Mouse (Mus musculus) ovary, adult 18-20 months (tissue): Measurements from ENCODE around the gene Cln3.
A peak's percentile ranks its signal among the peaks of the same experiment; 100 is the strongest.

Experiments
- DNase-seq: peaks from one replicate; pipeline ENCODE4 v3.0.0; 2022; ENCODE audit warnings: low spot score, mixed read lengths

The Cln3 gene

GRCm38 (mm10) chr7:126585717-126586116 is at the start of gene Cln3:
Gene Cln3, minus strand, starts transcription at chr7:126585817.
- no peak for DNase-seq

DNA sequence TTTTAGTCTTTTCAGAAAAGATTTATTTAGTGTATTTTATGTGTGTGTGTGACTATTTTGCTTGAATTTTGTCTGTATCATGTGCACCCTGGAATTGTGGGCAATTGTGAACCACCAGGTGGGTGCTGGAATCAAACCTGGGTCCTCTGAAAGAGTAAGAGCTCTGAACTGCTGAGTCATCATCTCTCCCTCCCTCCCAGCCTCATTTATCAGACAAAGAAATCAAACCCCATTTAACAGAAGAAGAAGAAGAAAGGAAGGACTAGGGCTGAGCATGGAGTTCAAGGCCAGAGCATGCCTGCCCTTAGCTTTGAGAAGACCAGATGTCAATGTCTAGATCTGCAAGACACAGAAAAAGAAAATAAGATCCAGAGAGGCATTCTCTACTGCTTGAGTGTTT is 49.8 kb upstream of the Cln3 start:
- DNase-seq = no peak

GRCm38 (mm10) chr7:126632478-126632877 is 46.9 kb upstream of the Cln3 start:
- DNase-seq = no peak

GRCm38 (mm10) chr7:126630824-126631518 is 45.4 kb upstream of the Cln3 start, which contains the start of gene Nupr1:
Gene Nupr1, minus strand, starts transcription at chr7:126630861.
- no peak for DNase-seq

DNA sequence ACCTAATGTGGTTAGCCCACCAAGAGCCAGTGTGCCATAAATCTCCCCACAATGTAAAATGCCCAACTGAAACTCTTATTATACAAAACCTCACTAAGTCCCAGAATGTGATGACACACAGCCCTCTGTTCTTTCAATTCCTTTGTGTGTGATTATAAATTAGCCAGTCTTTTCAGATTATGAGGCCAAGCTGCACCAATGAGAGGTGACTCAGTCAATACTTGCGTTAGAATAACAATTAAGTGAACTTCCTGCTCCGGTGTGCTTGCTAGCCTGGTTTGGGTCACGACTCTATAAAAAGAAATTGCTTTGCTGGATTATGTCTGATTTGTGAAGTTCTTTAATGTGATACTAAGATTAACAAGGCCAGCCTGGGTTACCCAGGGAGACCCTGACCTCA is 44.3 kb upstream of the Cln3 start:
- DNase-seq = no peak

- DNase-seq = peak; percentile 79
These were observed 42.5 kb upstream of the Cln3 start for GRCm38 (mm10) chr7:126628111-126628510.

DNA sequence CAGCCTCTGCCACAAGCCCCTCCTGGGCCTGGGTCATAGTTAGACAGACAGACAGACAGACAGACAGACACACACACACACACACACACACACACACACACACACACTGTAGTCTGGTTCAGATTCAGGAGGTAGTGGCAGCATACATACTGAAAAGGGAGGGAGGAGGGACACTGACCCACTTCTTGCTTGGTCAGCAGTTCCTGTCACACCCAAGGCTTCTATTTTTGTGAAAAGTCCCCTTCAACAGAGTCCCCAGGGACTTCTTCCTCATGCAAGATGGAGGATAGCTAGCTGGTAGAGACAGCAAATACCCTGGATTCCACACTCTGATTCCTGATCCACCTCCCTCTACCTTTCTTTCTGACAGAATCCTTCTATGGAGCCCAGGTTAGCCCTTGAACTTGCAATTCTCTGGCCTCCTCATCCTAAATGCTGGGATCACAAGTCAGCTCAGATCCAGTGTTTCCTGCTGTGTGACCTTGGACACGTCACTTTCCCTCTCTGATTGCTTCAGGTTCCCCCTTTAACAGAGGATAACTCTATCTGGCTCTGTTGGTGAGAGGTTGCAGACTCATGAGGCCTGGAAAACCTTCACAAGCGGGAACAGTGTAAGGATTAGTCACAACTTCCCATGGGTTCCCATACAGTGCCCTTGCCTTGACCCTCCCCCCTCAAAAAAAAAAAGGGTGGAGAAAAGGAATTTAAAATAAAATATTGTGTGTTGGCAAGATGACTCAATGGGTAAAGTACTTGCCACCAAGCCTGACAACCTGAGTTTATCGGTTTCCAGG is 40.4 kb upstream of the Cln3 start:
- DNase-seq = no peak

- peak; percentile 85 for DNase-seq
These were observed 39.8 kb upstream of the Cln3 start for GRCm38 (mm10) chr7:126625369-126625768.

- DNase-seq = no peak
These were observed 39.2 kb upstream of the Cln3 start for GRCm38 (mm10) chr7:126624774-126625173.

DNA sequence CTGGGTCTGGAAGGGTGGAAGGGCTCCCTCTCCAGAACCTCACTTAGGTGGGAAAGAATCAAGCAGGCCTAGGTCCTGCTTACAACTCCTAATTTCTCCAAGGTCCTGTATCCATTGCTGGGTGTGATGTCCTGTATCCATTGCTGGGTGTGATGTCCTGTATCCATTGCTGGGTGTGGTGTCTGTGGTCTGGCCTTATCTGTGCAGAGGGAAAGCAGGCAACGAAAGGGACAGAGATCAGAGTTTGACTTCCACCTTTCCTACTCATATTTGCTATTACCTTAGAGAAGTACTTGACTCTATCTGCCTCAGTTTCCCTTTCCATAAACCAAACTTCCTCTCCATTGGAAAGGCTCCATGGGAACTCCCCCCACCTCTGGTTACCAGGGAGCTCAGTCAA is 37.8 kb upstream of the Cln3 start:
- no peak for DNase-seq

GRCm38 (mm10) chr7:126621452-126622359 is 36.1 kb upstream of the Cln3 start:
- DNase-seq = no peak

- DNase-seq = no peak
These were observed 34.1 kb upstream of the Cln3 start for GRCm38 (mm10) chr7:126619559-126620275.

- DNase-seq = no peak
These were observed 31.1 kb upstream of the Cln3 start for GRCm38 (mm10) chr7:126616707-126617106.

DNA sequence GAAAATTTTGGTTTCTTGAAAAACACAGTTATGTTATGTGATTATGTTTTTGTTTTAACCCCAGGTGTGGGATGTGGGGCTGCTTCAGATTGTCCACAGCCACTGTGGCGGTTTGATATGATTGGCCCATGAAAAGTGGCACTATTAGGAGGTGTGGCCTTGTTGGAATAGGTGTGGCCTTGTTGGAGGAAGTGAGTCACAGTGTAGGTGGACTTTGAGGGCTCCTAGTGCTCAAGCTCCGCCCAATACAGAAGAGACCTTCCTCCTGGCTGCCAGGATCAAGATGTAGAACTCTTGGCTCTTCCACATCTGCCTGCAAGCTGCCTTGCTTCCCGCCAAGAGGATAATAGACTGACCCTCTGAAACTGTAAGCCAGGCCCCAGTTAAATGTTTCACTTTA is 27.1 kb upstream of the Cln3 start:
- no peak for DNase-seq

GRCm38 (mm10) chr7:126607796-126608195 is 22.2 kb upstream of the Cln3 start:
- no peak for DNase-seq

GRCm38 (mm10) chr7:126607064-126607463 is 21.4 kb upstream of the Cln3 start:
- no peak for DNase-seq

GRCm38 (mm10) chr7:126606611-126607010 is 21.0 kb upstream of the Cln3 start:
- DNase-seq = no peak

DNA sequence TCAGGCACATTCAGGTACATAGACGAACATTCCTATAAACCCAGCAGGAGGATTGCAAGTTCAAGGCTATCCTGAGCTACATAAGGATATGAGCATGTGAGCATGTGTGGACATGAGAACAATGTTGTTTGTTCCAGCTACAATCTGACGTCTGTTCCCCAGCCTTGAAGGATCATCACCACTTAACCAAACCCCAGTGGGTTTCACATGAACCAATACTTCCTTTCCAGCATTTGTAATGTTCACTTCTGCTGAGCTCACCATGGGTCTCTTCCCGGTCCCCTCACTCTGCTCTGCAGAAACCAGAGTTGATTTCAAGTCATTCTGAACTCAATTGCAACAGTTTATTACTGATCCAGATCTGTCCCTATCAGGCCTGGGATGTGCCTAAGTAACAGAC is 17.0 kb upstream of the Cln3 start:
- DNase-seq = no peak

GRCm38 (mm10) chr7:126601896-126602295 is 16.3 kb upstream of the Cln3 start:
- DNase-seq = no peak

DNA sequence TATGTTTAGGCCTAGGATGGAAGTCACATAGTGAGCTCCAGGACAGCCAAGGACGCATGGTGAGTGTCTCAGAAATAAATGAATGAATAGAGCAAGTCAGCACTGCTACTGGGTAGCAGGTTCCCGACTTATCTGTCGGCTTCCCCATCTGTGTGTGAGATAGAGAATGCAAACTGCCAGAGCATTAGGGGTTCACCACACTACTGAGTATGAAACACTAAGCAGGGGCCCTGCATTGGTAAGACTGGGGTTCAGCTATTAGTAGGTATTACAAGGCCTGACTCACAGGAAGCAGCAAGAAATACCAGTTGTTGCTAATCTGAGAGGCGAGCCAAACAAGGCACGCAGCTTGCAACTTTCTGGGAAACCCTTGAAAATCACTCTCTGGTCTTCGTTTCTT is 13.3 kb upstream of the Cln3 start:
- no peak for DNase-seq

DNA sequence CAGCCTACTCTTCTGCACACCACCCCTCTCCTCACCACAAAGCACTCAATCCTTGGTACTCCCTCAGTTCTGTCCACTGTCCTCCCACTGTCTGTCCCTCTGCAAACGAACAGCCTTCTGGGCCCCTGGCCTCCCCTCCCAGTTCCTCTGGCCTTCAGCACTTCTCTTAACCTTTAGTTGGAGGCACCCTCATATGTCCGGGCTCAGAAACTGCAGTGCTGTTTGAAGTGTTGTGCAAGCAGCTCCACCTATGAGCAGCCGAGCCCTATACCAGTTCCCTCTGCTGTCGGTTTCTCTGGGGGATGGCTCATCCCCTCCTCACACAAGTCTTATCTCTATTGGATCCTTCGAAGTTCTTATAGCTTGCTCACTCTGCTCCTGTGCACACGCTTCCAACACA is 10.8 kb upstream of the Cln3 start:
- DNase-seq = no peak

- no peak for DNase-seq
These were observed 10.3 kb upstream of the Cln3 start for GRCm38 (mm10) chr7:126595890-126596289.
